Mouse (Mus musculus) olfactory bulb, adult 2 months (tissue): ENCODE data around the gene Clpb.

Experiments used
- CTCF ChIP-seq: fragments of 200-500 bp; IDR thresholded peaks from 2 replicates; pipeline ENCODE4 v1.5.1; 2012; ENCODE audit warnings: low read depth, mild to moderate bottlenecking, low read length, moderate library complexity; ENCODE audit not compliant: insufficient read depth
- POLR2A ChIP-seq: fragments of 200-500 bp; IDR thresholded peaks from 2 replicates; pipeline ENCODE4 v1.6.1; 2012; ENCODE audit warnings: mild to moderate bottlenecking, low read depth, low read length, moderate library complexity; ENCODE audit not compliant: insufficient read depth

GRCm38 (mm10) chr7:101673497-101673896, 10.1 kb downstream of the Clpb start:
- no peak for TF ChIP-seq POLR2A
- TF ChIP-seq CTCF, result no peak
